Comparison of ENCODE assay signal across 9 mouse cellular contexts in genomic region chr7:58770254-58770653, GRCm38 (mm10).
DNase-seq lines count a peak whose midpoint lies in the region; ATAC-seq and TF ChIP-seq lines count a peak whose summit lies in the region.
"Had no signal": no experiment of that assay in that cellular context is flagged by ENCODE, and none has a peak within 500 bp of the region (broad histone marks: within the 10 kb centered on the region; RNA-seq: fewer than 3 reads in every experiment).

No protein-coding gene starts in this region.

- no peak overlapping the region for H3K4me2 ChIP-seq in limb, embryonic 11.5 days (ENCODE audit: low read depth, severe bottlenecking)
- no peak overlapping the region for H3K4me2 ChIP-seq in heart, embryonic 11.5 days

- no peak for ATAC-seq in limb, embryonic 11.5 days (ENCODE audit: insufficient number of reproducible peaks, low FRiP score, low TSS enrichment, low read depth)
- no peak for ATAC-seq in heart, embryonic 11.5 days (replicated peaks; ENCODE audit: insufficient number of reproducible peaks, low FRiP score, low TSS enrichment)

- peak; percentile 59 to 60 for DNase-seq in cerebellum, postnatal 14 days
- DNase-seq in cerebellum, adult 9-10 months = no peak
- peak; percentile 38 for DNase-seq in limb, embryonic 11.5 days (ENCODE audit: low spot score)
- DNase-seq in limb, embryonic 10.5 days (ENCODE audit: low spot score) = no peak
- DNase-seq in embryo, embryonic 9.5 days (ENCODE audit: extremely low spot score) = peak; percentile 37
- DNase-seq in lung, adult 2 months = no peak
- DNase-seq in retina, postnatal 1 day = peak; percentile 50

- H3K9me3 ChIP-seq in limb, embryonic 11.5 days (ENCODE audit: control insufficient read depth, low read length) = no peaks in the 10 kb centered on the region
- no peaks in the 10 kb centered on the region for H3K9me3 ChIP-seq in limb, embryonic 10.5 days (replicated peaks)
- H3K9me3 ChIP-seq in heart, embryonic 11.5 days (replicated peaks; ENCODE audit: control insufficient read depth, low read length) = no peaks in the 10 kb centered on the region

- no peaks in the 10 kb centered on the region for H3K27me3 ChIP-seq in limb, embryonic 11.5 days (ENCODE audit: control insufficient read depth, insufficient read depth, low read length)
- H3K27me3 ChIP-seq in limb, embryonic 10.5 days (ENCODE audit: low read depth, poor library complexity, severe bottlenecking) = no peaks in the 10 kb centered on the region
- no peaks in the 10 kb centered on the region for H3K27me3 ChIP-seq in heart, embryonic 11.5 days (ENCODE audit: control insufficient read depth, insufficient read depth, low read length)

- H3K9ac ChIP-seq in limb, embryonic 11.5 days (ENCODE audit: low read length) = no peak overlapping the region
- no peak overlapping the region for H3K9ac ChIP-seq in heart, embryonic 11.5 days (ENCODE audit: low read depth, low read length)

- TF ChIP-seq POLR2A in lung, adult 2 months (IDR thresholded peaks at IDR 0.05; ENCODE audit: borderline replicate concordance, extremely low read depth, low read depth, low read length) = no peak

- H3K4me1 ChIP-seq in limb, embryonic 11.5 days (ENCODE audit: control insufficient read depth, insufficient read depth, low read length) = no peaks in the 10 kb centered on the region
- no peaks in the 10 kb centered on the region for H3K4me1 ChIP-seq in limb, embryonic 10.5 days
- H3K4me1 ChIP-seq in lung, adult 2 months (ENCODE audit: control insufficient read depth, insufficient read depth, low read length) = no peaks in the 10 kb centered on the region
- no peaks in the 10 kb centered on the region; the same call in 1 of the 2 replicates for H3K4me1 ChIP-seq in heart, embryonic 11.5 days (ENCODE audit: control insufficient read depth, insufficient read depth, low read length)

- no peak overlapping the region for H3K4me3 ChIP-seq in limb, embryonic 11.5 days (ENCODE audit: low read depth, low read length)
- no peak overlapping the region for H3K4me3 ChIP-seq in limb, embryonic 10.5 days
- no peak overlapping the region for H3K4me3 ChIP-seq in lung, adult 2 months (replicated peaks; ENCODE audit: extremely low read depth, low read depth, low read length)
- no peak overlapping the region for H3K4me3 ChIP-seq in heart, embryonic 11.5 days (ENCODE audit: low read depth, low read length)
- H3K4me3 ChIP-seq: myocyte had no signal

- H3K36me3 ChIP-seq in limb, embryonic 11.5 days (ENCODE audit: control insufficient read depth, insufficient read depth, low read length) = no peaks in the 10 kb centered on the region
- no peaks in the 10 kb centered on the region for H3K36me3 ChIP-seq in limb, embryonic 10.5 days
- no peaks in the 10 kb centered on the region for H3K36me3 ChIP-seq in heart, embryonic 11.5 days (ENCODE audit: control insufficient read depth, insufficient read depth, low read length)

- no peak overlapping the region for H3K27ac ChIP-seq in limb, embryonic 11.5 days (replicated peaks; ENCODE audit: low read depth, low read length)
- H3K27ac ChIP-seq in limb, embryonic 10.5 days = no peak overlapping the region
- no peak overlapping the region for H3K27ac ChIP-seq in heart, embryonic 11.5 days (ENCODE audit: low read depth, low read length)

- 69% methylated on average over 3 of the region's 3 CpGs for whole genome bisulfite sequencing in limb, embryonic 11.5 days
- 75% methylated on average over 3 of the region's 3 CpGs for WGBS in limb, embryonic 10.5 days
- 69% methylated on average over 3 of the region's 3 CpGs for WGBS in lung, adult 2 months
- 61% methylated on average over 3 of the region's 3 CpGs for WGBS in heart, embryonic 11.5 days (ENCODE audit: insufficient replicate concordance)

- peak; percentile 53 for TF ChIP-seq CTCF in lung, adult 2 months (IDR thresholded peaks at IDR 0.05; ENCODE audit: insufficient read depth, low read length)

Comparison
In these comparisons a context has a peak if more than half of its experiments do, and no peak if none do; other contexts are left out.
1. DNase-seq: peak in cerebellum, postnatal 14 days (2 of 2), limb, embryonic 11.5 days (single experiment), embryo, embryonic 9.5 days (single experiment) and retina, postnatal 1 day (single experiment); none in cerebellum, adult 9-10 months (single experiment), limb, embryonic 10.5 days (single experiment) and lung, adult 2 months (single experiment).